Mouse (Mus musculus) hindbrain, embryonic 12.5 days (tissue): ENCODE results near the gene Mapkap1. TPM values are rescaled to one million over a fixed set of nuclear protein-coding genes. Genes with fewer than 3 reads are reported as not detected.

Source experiments
- ATAC-seq: fragments of 200-750 bp; cut with Nextera tagmentation; 2 replicates; pipeline ENCODE4 v1.8.0; 2017; ENCODE audit warnings: moderate TSS enrichment; ENCODE audit not compliant: low FRiP score
- H3K27ac ChIP-seq: fragments of 300-500 bp; sonication (generic); 2 replicates; pipeline ENCODE4 v1.5.1; 2016; ENCODE audit warnings: mild to moderate bottlenecking
- H3K27me3 ChIP-seq: fragments of 300-500 bp; sonication (generic); 2 replicates; pipeline ENCODE4 v1.6.1; 2016; ENCODE audit warnings: mild to moderate bottlenecking
- H3K36me3 ChIP-seq: fragments of 300-500 bp; sonication (generic); 2 replicates; pipeline ENCODE4 v1.6.1; 2016; ENCODE audit warnings: mild to moderate bottlenecking
- H3K4me1 ChIP-seq: fragments of 300-500 bp; sonication (generic); 2 replicates; pipeline ENCODE4 v1.6.1; 2016
- H3K4me2 ChIP-seq: fragments of 300-500 bp; sonication (generic); replicated peaks from 2 replicates; pipeline ENCODE4 v1.6.1; 2016; ENCODE audit warnings: mild to moderate bottlenecking
- H3K4me3 ChIP-seq: fragments of 300-500 bp; sonication (generic); 2 replicates; pipeline ENCODE4 v1.5.1; 2016; ENCODE audit warnings: mild to moderate bottlenecking
- H3K9ac ChIP-seq: fragments of 300-500 bp; sonication (generic); 2 replicates; pipeline ENCODE4 v1.6.1; 2016; ENCODE audit warnings: mild to moderate bottlenecking, moderate library complexity
- H3K9me3 ChIP-seq: fragments of 300-500 bp; sonication (generic); replicated peaks from 2 replicates; pipeline ENCODE4 v1.6.1; 2016; ENCODE audit warnings: mild to moderate bottlenecking
- WGBS: fragments of 180-500 bp; shearing (Covaris S2); methylation state at CpG from one replicate; pipeline ENCODE4 v1.1.7; 2016; 5-methylcytosine and 5-hydroxymethylcytosine counted together
- polyA plus RNA-seq: library from polyadenylated mRNA; unstranded; fragments of >200 nt; fragmentation: Nextera tagmentation; extraction: Ambion mirVana; gene quantifications from 2 replicates; pipeline ENCODE4 v1.2.1, GENCODE M21; 2016

Gene Mapkap1
- polyA plus RNA-seq, 1 experiment from 2014 or later, result 109 TPM

DNA sequence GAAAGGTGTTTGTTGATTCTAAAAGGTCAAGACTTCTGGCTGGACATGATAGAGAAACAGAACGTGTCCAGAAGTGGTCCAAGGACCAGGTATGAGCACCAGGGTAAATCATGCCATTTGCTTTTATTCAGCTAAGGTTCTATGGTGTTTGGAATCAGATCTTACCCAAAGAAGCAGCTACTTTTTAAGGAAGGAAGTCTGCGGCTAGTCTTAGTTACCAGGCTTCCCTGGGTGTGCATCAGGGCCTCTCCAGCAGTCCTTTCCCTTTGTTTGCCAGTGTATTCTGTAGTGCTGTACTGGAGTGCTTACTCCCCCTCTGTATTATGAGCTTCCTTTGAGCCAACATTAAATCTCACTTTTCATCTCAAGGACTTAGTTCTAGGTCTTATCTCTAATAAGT, 111.5 kb downstream of the Mapkap1 start:
- H3K27ac ChIP-seq, result no peak overlapping the region
- no peaks in the 10 kb centered on the region for H3K36me3 ChIP-seq
- H3K9me3 ChIP-seq, result no peaks in the 10 kb centered on the region
- no peak overlapping the region for H3K4me3 ChIP-seq
- no peak overlapping the region for H3K9ac ChIP-seq
- ATAC-seq, result no peak
- H3K4me1 ChIP-seq, result no peaks in the 10 kb centered on the region
- no peaks in the 10 kb centered on the region for H3K27me3 ChIP-seq
- 74% methylated on average over 2 of the region's 2 CpGs for WGBS
- no peak overlapping the region for H3K4me2 ChIP-seq

DNA sequence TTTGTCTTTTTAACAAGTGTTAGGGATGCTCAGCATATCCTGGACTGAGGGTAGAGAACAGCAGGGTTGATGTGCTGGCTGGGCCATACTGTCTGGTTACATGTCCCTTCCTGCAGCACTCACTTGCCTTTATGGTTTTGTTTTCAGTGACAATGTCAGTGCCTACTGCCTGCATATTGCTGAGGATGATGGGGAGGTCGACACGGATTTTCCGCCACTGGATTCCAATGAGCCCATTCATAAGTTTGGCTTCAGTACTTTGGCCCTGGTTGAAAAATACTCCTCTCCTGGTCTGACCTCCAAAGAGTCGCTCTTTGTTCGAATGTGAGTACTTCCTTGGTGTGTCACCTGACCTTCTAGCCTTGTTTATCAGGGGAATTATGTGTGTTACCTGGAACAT, 112.0 kb downstream of the Mapkap1 start:
- Histone ChIP-seq H3K9me3 (no peaks in the 10 kb centered on the region), H3K36me3 (no peaks in the 10 kb centered on the region), H3K4me1 (no peaks in the 10 kb centered on the region), H3K27me3 (no peaks in the 10 kb centered on the region), H3K9ac (no peak overlapping the region), H3K27ac (no peak overlapping the region), H3K4me2 (no peak overlapping the region), H3K4me3 (no peak overlapping the region)
- 87% methylated on average over 5 of the region's 5 CpGs for WGBS
- ATAC-seq, result no peak

DNA sequence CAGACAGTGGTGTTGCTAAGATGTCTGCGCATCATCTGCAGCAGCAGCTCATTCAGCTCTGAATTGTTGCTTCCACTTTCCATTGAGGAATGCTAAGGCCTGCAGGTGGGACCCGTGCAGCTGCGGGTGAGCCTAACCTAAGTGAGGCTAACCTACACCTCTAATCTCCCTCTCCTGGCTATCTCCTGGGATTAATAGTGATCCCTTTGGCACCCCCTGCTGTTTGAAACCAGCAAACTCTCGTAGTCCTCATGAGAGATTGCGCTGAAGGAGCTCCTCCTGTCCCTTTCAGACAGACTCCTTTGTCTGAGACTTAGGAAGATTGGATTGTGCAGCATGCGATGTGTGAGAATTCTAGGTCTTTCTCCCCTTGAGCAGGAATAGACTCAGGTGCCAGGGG, 113.0 kb downstream of the Mapkap1 start:
- H3K9me3 ChIP-seq, result no peaks in the 10 kb centered on the region
- no peak overlapping the region for H3K9ac ChIP-seq
- no peaks in the 10 kb centered on the region for H3K4me1 ChIP-seq
- WGBS, result 56% methylated on average over 6 of the region's 6 CpGs
- 0 out of 2 replicates have a peak, but pooled peaks have one; percentile 32 for ATAC-seq
- no peaks in the 10 kb centered on the region for H3K36me3 ChIP-seq
- H3K27me3 ChIP-seq, result no peaks in the 10 kb centered on the region
- no peak overlapping the region for H3K4me3 ChIP-seq
- H3K4me2 ChIP-seq, result no peak overlapping the region
- no peak overlapping the region for H3K27ac ChIP-seq

DNA sequence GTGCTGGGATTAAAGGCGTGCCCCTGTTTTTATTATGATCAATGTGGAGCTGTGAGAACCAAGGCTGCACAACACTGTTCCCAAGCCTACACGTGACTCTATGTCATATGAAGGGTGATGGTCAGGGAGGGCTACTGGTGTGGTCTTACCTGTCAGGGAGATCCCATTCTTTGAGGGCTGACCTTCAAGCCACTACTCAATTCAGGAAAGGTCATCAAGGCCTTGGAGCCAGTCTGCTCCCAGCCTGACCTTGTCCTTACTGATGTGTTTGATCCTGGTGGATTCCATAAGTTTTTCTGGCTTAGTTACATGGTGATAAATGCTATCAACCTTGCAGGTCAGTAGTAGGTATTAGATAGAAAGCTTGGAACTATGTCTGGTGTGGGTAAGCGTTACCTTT, 114.8 kb downstream of the Mapkap1 start:
- Histone ChIP-seq H3K4me3 (no peak overlapping the region), H3K9ac (no peak overlapping the region), H3K4me2 (no peak overlapping the region), H3K4me1 (peaks cover 2% of the 10 kb centered on the region), H3K27ac (no peak overlapping the region), H3K27me3 (no peaks in the 10 kb centered on the region), H3K36me3 (no peaks in the 10 kb centered on the region), H3K9me3 (no peaks in the 10 kb centered on the region)
- WGBS, result 93% methylated on average over 3 of the region's 3 CpGs
- ATAC-seq, result no peak

DNA sequence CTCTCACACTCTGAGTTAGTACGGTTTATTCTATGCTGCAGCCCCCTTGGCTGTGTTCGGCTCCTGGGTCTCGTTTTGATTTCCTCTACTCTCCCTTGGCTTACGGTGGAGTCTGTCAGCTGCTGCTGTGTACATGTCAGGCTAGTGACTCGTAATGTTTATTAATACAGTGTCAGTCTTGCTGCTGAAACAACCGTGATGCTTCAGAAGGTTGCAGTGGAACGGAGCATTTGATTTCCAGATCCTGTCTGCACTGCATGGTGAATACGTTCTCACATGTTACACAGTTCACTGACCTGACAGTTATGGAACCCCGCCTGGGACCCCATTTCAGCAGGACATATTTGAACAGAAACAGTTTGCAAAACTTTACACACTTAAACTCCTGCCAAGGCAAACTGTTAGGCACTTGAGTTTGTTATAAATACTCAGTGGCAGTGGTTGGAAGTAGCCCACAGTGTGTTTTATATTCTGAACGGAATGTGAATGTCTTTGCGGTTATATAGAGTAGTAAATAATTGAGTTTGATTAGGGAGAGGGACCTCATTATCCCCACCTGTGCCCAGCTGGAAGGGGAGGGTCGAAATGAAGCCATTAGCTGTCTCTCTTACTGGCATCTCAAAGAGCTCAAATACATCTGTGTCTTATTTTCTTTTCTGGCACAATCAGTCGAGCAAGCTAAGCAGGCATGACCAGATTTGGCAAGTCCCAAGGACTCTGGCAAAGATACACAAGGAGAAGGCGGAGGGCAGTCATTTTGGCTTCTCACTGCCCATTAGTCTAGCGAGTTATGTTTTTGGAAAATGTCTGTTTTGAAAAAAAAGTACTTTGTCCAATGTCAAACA, 120.2 kb downstream of the Mapkap1 start:
- Histone ChIP-seq H3K27ac (no peak overlapping the region), H3K4me2 (no peak overlapping the region), H3K9ac (no peak overlapping the region), H3K4me1 (peaks cover 27% of the 10 kb centered on the region), H3K36me3 (no peaks in the 10 kb centered on the region), H3K4me3 (no peak overlapping the region), H3K9me3 (no peaks in the 10 kb centered on the region), H3K27me3 (no peaks in the 10 kb centered on the region)
- WGBS, result 46% methylated on average over 15 of the region's 15 CpGs
- peak; percentile 50; the same call in 1 of the 2 replicates for ATAC-seq

DNA sequence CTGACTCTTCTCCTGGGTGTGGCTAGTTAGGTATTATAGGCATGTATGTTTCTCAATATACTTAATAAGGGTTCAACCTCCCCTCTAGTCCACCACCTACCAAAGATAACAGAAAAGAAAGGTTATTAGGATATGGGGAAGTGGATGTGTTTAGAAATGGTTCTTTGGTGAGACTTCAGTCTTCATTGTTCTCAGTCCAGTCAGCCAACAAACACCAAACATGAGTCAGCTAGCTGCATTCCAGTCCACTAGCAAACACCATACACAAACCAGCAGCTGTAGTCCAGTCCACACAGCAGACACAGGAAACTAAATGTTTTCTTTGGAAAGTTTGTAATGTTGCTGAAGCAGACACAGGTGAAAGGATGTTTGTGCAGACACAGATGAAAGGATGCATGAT, 121.9 kb downstream of the Mapkap1 start:
- H3K9ac ChIP-seq, result no peak overlapping the region
- no peak overlapping the region for H3K4me2 ChIP-seq
- no peaks in the 10 kb centered on the region for H3K36me3 ChIP-seq
- no peaks in the 10 kb centered on the region for H3K27me3 ChIP-seq
- H3K4me3 ChIP-seq, result no peak overlapping the region
- H3K4me1 ChIP-seq, result peaks cover 32% of the 10 kb centered on the region
- ATAC-seq, result no peak
- no peaks in the 10 kb centered on the region for H3K9me3 ChIP-seq
- H3K27ac ChIP-seq, result no peak overlapping the region

DNA sequence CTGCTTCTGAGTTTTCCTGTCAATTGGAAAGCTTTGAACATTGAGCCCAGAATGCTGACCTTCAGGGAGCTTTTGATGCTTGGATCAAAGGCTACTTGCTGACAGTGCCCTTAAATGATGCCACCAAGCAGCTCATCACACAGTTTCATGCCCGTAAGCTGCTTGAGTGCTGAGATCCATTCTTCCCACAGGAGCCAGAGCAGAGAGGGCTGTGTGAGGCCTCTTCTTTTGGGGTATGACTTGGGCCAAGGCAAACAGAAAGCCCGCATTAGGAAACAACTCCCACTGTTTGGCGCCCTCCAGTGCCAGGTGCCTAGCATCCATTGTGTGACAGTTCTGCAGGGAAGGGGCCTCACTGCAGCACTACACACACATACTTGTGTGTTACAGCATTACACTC, 123.5 kb downstream of the Mapkap1 start:
- 24% methylated on average over 3 of the region's 3 CpGs for WGBS
- no peaks in the 10 kb centered on the region for H3K9me3 ChIP-seq
- H3K36me3 ChIP-seq, result no peaks in the 10 kb centered on the region
- H3K27ac ChIP-seq, result no peak overlapping the region
- no peak overlapping the region for H3K4me2 ChIP-seq
- no peak overlapping the region for H3K4me3 ChIP-seq
- H3K27me3 ChIP-seq, result no peaks in the 10 kb centered on the region
- peaks cover 37% of the 10 kb centered on the region for H3K4me1 ChIP-seq
- ATAC-seq, result no peak
- no peak overlapping the region for H3K9ac ChIP-seq

DNA sequence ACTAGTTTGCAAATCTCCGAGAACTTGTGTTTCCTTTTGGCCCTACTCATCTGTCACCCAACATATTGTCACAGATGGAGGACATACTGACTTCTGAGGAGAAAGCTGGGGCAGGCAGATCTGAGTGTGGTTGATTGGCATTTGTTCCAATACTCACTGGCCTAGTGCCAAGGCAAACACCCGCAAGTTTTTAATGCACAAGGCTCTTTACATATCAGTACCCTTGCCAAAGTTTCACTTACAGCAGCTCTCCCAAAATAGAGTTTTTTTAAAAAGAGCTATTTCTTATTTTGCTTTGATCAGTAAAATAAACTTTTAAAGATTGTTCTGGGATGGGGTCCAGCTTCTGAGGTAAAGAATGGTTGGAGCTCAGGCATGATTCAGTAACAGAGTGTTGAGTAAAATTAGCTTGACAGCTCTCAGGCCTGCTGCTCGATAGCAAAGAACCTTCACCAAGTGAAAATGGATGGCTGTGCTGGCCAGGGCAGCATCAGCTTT, 125.3 kb downstream of the Mapkap1 start:
- ATAC-seq, result no peak
- no peaks in the 10 kb centered on the region for H3K36me3 ChIP-seq
- H3K4me2 ChIP-seq, result no peak overlapping the region
- 0 out of 2 replicates have a peak overlapping the region, but pooled peaks have one; percentile 60 for H3K27ac ChIP-seq
- peaks cover 37% of the 10 kb centered on the region for H3K4me1 ChIP-seq
- H3K9ac ChIP-seq, result no peak overlapping the region
- no peak overlapping the region for H3K4me3 ChIP-seq
- H3K9me3 ChIP-seq, result no peaks in the 10 kb centered on the region
- 53% methylated on average over 3 of the region's 3 CpGs for WGBS
- no peaks in the 10 kb centered on the region for H3K27me3 ChIP-seq

DNA sequence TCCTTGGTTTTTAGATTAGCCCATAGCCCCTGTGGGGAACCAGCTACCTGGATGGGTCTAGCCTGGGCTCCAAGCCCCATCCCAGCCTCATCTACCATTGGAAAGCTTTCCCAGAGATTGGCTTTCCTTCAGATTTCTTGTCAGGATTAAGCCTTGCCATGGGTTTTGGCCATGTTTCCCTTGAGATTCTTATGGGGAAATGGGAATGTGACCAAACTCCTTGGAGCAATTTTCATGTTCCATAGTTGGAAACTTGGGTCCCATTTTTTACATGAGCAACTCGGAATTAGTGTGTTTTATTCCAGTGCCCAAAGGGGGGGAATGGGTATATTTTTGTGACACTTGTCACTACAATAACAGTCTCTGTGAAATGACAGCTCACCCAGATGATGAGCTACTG, 125.8 kb downstream of the Mapkap1 start:
- H3K27ac ChIP-seq, result no peak overlapping the region
- H3K4me2 ChIP-seq, result no peak overlapping the region
- H3K4me1 ChIP-seq, result peaks cover 31% of the 10 kb centered on the region
- H3K4me3 ChIP-seq, result no peak overlapping the region
- H3K36me3 ChIP-seq, result no peaks in the 10 kb centered on the region
- WGBS, result 76% methylated on average over 1 of the region's 1 CpGs
- no peak for ATAC-seq
- H3K27me3 ChIP-seq, result no peaks in the 10 kb centered on the region
- no peak overlapping the region for H3K9ac ChIP-seq
- H3K9me3 ChIP-seq, result no peaks in the 10 kb centered on the region

DNA sequence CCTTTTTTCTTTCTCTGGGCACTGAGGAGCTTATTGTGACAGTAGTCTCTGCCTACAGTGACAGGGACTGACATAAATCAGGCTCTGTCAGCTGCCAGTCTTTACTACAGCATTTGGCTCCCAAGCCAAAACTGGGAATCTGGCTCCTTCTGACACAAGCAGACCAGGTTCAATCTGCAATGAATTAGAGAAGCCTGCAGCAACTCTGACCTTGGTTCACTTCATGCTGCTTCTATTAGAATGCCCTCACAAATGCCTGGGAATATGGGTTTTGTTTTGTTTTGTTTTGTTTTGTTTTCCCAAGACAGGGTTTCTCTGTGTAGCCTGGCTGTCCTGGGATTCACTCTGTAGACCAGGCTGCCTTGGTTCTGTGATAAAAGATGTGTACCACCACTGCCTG, 126.7 kb downstream of the Mapkap1 start:
- Histone ChIP-seq H3K36me3 (0 out of 2 replicates have a peak, but pooled peaks cover 3% of the 10 kb centered on the region), H3K4me1 (peaks cover 29% of the 10 kb centered on the region), H3K9me3 (no peaks in the 10 kb centered on the region), H3K9ac (no peak overlapping the region), H3K27me3 (no peaks in the 10 kb centered on the region), H3K4me3 (no peak overlapping the region), H3K4me2 (no peak overlapping the region), H3K27ac (no peak overlapping the region)
- ATAC-seq, result no peak

DNA sequence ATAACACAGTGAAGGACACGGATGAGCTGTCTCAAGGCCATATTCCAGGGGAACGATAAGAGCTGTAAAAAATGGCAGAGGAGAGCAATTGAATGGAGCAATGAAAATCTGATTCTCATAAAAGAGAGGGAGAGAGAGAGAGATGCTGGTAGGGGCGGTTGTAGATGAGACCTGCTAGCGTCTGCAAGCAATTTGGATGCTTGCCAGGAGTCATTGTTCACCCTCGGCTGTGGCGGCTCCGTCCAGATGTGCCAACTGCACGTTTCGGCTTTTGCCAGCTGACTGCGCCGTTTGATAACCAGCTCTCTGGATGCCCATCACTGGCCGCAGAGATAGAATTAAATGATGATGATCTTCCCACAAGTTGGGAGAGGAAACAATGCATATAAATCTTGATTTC, 128.4 kb downstream of the Mapkap1 start:
- 35% methylated on average over 12 of the region's 12 CpGs for WGBS
- Histone ChIP-seq H3K4me2 (no peak overlapping the region), H3K27me3 (no peaks in the 10 kb centered on the region), H3K9ac (no peak overlapping the region), H3K36me3 (0 out of 2 replicates have a peak, but pooled peaks cover 3% of the 10 kb centered on the region), H3K4me3 (no peak overlapping the region), H3K27ac (peak overlapping the region; percentile 48; the same call in 1 of the 2 replicates), H3K4me1 (peaks cover 31% of the 10 kb centered on the region), H3K9me3 (no peaks in the 10 kb centered on the region)
- ATAC-seq, result peak; percentile 66

DNA sequence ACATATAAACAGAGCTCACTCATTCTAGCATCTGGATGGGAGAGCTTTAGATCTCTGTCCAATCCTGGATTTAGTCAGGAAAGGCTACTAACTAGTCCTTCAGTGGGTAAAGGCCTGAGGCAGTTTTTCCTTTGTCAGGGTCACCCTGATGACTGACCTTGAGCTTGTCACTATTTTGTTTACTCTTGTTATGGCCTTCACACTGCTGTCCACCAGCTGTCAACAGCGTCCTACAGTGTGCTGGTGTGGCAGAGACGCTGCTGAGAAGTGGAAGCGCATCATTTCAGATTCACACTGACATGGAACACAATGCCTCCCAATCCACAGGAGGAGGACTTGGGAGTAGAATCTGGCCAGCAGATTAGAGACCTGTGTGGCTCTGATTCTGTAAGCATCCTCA, 130.8 kb downstream of the Mapkap1 start:
- Histone ChIP-seq H3K27me3 (no peaks in the 10 kb centered on the region), H3K36me3 (0 out of 2 replicates have a peak, but pooled peaks cover 3% of the 10 kb centered on the region), H3K27ac (no peak overlapping the region), H3K4me2 (no peak overlapping the region), H3K4me1 (peaks cover 20% of the 10 kb centered on the region), H3K9me3 (no peaks in the 10 kb centered on the region), H3K4me3 (no peak overlapping the region), H3K9ac (no peak overlapping the region)
- WGBS, result 78% methylated on average over 3 of the region's 3 CpGs
- no peak for ATAC-seq

DNA sequence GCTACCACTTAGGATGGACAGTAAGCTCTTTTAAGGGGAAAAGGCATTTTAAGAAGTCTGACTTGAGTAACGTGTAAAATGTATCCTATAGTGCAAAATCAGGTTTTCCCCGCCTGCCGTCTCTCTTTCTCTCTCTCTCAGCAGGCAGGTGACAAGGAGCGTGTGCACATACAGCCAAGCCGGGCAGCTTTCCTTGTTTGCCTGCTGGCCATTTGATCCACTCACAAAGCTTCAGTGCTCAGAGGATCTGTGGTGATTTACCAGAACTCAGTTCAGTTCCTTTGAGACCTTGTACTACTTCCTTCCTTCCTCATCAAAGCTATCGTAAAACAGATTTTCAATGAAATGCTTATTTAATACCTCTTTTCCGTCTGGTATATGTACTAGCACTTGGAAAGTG, 137.0 kb downstream of the Mapkap1 start:
- Histone ChIP-seq H3K27ac (no peak overlapping the region), H3K4me2 (no peak overlapping the region), H3K9ac (no peak overlapping the region), H3K9me3 (no peaks in the 10 kb centered on the region), H3K4me1 (peaks cover 9% of the 10 kb centered on the region; the same call in 1 of the 2 replicates), H3K36me3 (no peaks in the 10 kb centered on the region), H3K27me3 (no peaks in the 10 kb centered on the region), H3K4me3 (no peak overlapping the region)
- ATAC-seq, result no peak
- WGBS, result 75% methylated on average over 7 of the region's 7 CpGs
